Mouse (Mus musculus): ENCODE results near the gene Ubac2. TPM values are rescaled to one million over a fixed set of nuclear protein-coding genes. Genes with fewer than 3 reads are reported as not detected.

The Ubac2 gene
- total and polyA plus RNA-seq, 3 experiments = 32.8 to 40.1 (median 35.5) TPM

DNA sequence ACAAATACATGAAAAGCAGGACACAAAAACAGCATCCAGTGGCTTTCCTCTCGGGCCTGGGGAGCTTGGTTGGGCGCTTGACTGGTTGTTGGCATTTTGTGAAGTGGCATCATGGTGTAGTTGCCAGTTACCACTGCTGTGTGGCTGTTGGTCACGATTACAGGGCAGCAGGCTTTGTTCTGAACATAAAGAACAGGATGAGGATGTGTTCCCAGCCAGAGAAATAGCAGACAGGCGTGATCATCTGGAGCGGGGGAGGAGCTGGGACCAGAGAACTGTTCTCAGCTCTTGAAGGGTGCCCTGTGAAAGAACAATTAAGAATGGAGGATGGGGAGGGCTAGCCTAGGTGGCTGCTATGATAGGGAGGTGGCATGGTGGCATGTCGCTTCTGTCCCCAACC is 48.5 kb downstream of the Ubac2 start:
- H3K36me3 ChIP-seq (replicated peaks in 1 of 2; ENCODE audit: control insufficient read depth in 1 of 2, insufficient read depth in 1 of 2, low read length in 1 of 2) = peaks cover 0 to 33% of the 10 kb centered on the region in 2 experiments
- no peak overlapping the region for H3K4me3 ChIP-seq (replicated peaks in 1 of 3; ENCODE audit: low read depth in 2 of 3, low read length in 2 of 3, poor library complexity in 1 of 3)
- H3K27ac ChIP-seq (ENCODE audit: insufficient read depth, low read depth) = no peak overlapping the region

DNA sequence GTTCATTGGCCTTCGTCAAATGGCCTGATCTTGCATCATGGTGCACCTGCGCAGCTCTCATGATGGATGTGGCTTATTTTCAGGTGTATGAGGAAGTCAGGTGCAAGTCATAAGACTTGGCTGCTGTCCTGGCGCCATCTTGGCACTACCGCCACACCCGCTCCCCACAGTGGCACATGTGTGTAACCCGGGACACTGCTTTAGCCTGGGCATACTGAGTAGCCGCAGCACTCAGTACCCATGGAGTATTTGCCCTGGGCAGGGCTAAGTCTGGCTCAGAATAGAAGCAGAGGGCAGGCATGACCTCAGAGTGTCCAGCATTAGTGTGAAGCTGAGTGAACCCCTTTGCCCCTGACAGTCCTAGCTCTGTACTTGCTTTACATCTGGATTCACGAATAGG is 49.0 kb downstream of the Ubac2 start:
- H3K4me1 ChIP-seq (ENCODE audit: control insufficient read depth in 1 of 2, insufficient read depth in 2 of 2) = peaks cover 19 to 70% of the 10 kb centered on the region in 2 experiments
- H3K9me3 ChIP-seq (replicated peaks; ENCODE audit: low read length) = no peaks in the 10 kb centered on the region
- in situ Hi-C loops (cut with MboI; ENCODE audit: low pct_ligation_motif_present, low pct_unique_long_range_greater_than_20kb, low sequenced_read_pairs) = no loop called here
- H3K27me3 ChIP-seq (replicated peaks) = no peaks in the 10 kb centered on the region
- dilution Hi-C loops (cut with MboI; ENCODE audit: extremely low pct_ligation_motif_present, extremely low pct_unique_long_range_greater_than_20kb, low sequenced_read_pairs) = no loop called here
- no peak overlapping the region for H3K27ac ChIP-seq (ENCODE audit: insufficient read depth, low read depth)
- H3K9ac ChIP-seq (ENCODE audit: insufficient read depth, low read depth) = no peak overlapping the region
- TF ChIP-seq ZKSCAN1 (IDR thresholded peaks at IDR 0.05; ENCODE audit: borderline replicate concordance, low read depth, low read length) = no peak
- no peak for TF ChIP-seq MAX (IDR thresholded peaks at IDR 0.05; ENCODE audit: low read length)
- no peak for TF ChIP-seq UBTF (IDR thresholded peaks at IDR 0.05; ENCODE audit: low read depth, low read length)
- TF ChIP-seq ETS1 (conservative IDR thresholded peaks at IDR 0.05; ENCODE audit: low read depth, low read length) = no peak
- no peak for TF ChIP-seq GABPA (IDR thresholded peaks at IDR 0.05; ENCODE audit: insufficient replicate concordance, low read depth, low read length)
- TF ChIP-seq PAX5 (IDR thresholded peaks at IDR 0.05; ENCODE audit: low read length) = no peak
- TF ChIP-seq CHD2 (IDR thresholded peaks at IDR 0.05; ENCODE audit: low read length) = no peak
- TF ChIP-seq BHLHE40 (IDR thresholded peaks at IDR 0.05; ENCODE audit: low read depth, low read length) = no peak
- H3K36me3 ChIP-seq (replicated peaks in 1 of 2; ENCODE audit: control insufficient read depth in 1 of 2, insufficient read depth in 1 of 2, low read length in 1 of 2) = peaks cover 0 to 33% of the 10 kb centered on the region in 2 experiments
- DNase-seq (ENCODE audit: extremely low read depth) = no peak
- H3K4me2 ChIP-seq (ENCODE audit: insufficient read depth, low read depth, poor library complexity, severe bottlenecking) = no peak overlapping the region
- no peaks in the 10 kb centered on the region for H3K79me2 ChIP-seq (replicated peaks; ENCODE audit: control insufficient read depth, extremely low read depth, insufficient read depth, poor library complexity, severe bottlenecking)
- no peak overlapping the region for H3K4me3 ChIP-seq (replicated peaks in 1 of 3; ENCODE audit: low read depth in 2 of 3, low read length in 2 of 3, poor library complexity in 1 of 3)

More for the DNA sequence above, 48.5 kb downstream of the Ubac2 start:
- Histone ChIP-seq H3K4me1 (ENCODE audit: control insufficient read depth in 1 of 2, insufficient read depth in 2 of 2) (peaks cover 15 to 70% of the 10 kb centered on the region in 2 experiments), H3K9ac (ENCODE audit: insufficient read depth, low read depth) (no peak overlapping the region), H3K27me3 (replicated peaks) (no peaks in the 10 kb centered on the region), H3K4me2 (ENCODE audit: insufficient read depth, low read depth, poor library complexity, severe bottlenecking) (no peak overlapping the region), H3K79me2 (replicated peaks; ENCODE audit: control insufficient read depth, extremely low read depth, insufficient read depth, poor library complexity, severe bottlenecking) (no peaks in the 10 kb centered on the region), H3K9me3 (replicated peaks; ENCODE audit: low read length) (no peaks in the 10 kb centered on the region)
- dilution Hi-C loops (cut with MboI; ENCODE audit: extremely low pct_ligation_motif_present, extremely low pct_unique_long_range_greater_than_20kb, low sequenced_read_pairs) = no loop called here
- no peak for TF ChIP-seq POLR2AphosphoS2 (IDR thresholded peaks at IDR 0.05; ENCODE audit: low read depth, low read length)
- TF ChIP-seq TCF12 (IDR thresholded peaks at IDR 0.05; ENCODE audit: low read depth, low read length) = no peak
- no peak for TF ChIP-seq E2F4 (IDR thresholded peaks at IDR 0.05; ENCODE audit: insufficient replicate concordance, low read depth, low read length)
- no peak for TF ChIP-seq ELF1 (IDR thresholded peaks at IDR 0.05; ENCODE audit: low read depth, low read length)
- no peak for TF ChIP-seq ZNF384 (IDR thresholded peaks at IDR 0.05; ENCODE audit: low read depth, low read length)
- no peak for TF ChIP-seq JUN (IDR thresholded peaks at IDR 0.05; ENCODE audit: insufficient read depth, low read depth, low read length)
- no peak for TF ChIP-seq UBTF (IDR thresholded peaks at IDR 0.05; ENCODE audit: low read depth, low read length)
- TF ChIP-seq PAX5 (IDR thresholded peaks at IDR 0.05; ENCODE audit: low read length) = no peak
- no peak for TF ChIP-seq MYC (IDR thresholded peaks at IDR 0.05; ENCODE audit: low read depth, low read length)
- TF ChIP-seq KAT2A (IDR thresholded peaks at IDR 0.05; ENCODE audit: insufficient replicate concordance, low read length) = no peak
- TF ChIP-seq MEF2A (IDR thresholded peaks at IDR 0.05; ENCODE audit: borderline replicate concordance, low read depth, low read length) = no peak
- no peak for TF ChIP-seq NELFE (IDR thresholded peaks at IDR 0.05; ENCODE audit: low read depth, low read length)
- TF ChIP-seq POLR2A (IDR thresholded peaks at IDR 0.05; ENCODE audit: low read depth, low read length) = no peak
- TF ChIP-seq RCOR1 (conservative IDR thresholded peaks at IDR 0.05; ENCODE audit: low read depth, low read length) = no peak
- in situ Hi-C loops (cut with MboI; ENCODE audit: low pct_ligation_motif_present, low pct_unique_long_range_greater_than_20kb, low sequenced_read_pairs) = no loop called here
- no peak for DNase-seq (ENCODE audit: extremely low read depth)

All from CH12.LX (cell line).